Mouse (Mus musculus): ENCODE measurements around the gene Crlf1.

GRCm38 (mm10) chr8:70501820-70502529 lies 9.0 kb downstream of the Crlf1 start:
- TF ChIP-seq CTCF (IDR thresholded peaks at IDR 0.05; ENCODE audit: extremely low read depth, insufficient read depth, insufficient read length, insufficient replicate concordance) (no peak), POLR2A (IDR thresholded peaks at IDR 0.05; ENCODE audit: low read depth, low read length) (no peak)

Data from spleen, adult 2 months (tissue).